Comparison of ENCODE assay signal across 21 mouse cellular contexts in genomic region chr11:3909236-3909635, GRCm38 (mm10). TPM values are rescaled to one million over a fixed set of nuclear protein-coding genes. Genes with fewer than 3 reads are reported as not detected.
A peak's percentile ranks its signal among the peaks of the same experiment; 100 is the strongest.
DNase-seq lines count a peak whose midpoint lies in the region; ATAC-seq and TF ChIP-seq lines count a peak whose summit lies in the region.
"Had no signal": no experiment of that assay in that cellular context is flagged by ENCODE, and none has a peak within 500 bp of the region (broad histone marks: within the 10 kb centered on the region; RNA-seq: fewer than 3 reads in every experiment).

No protein-coding gene starts in this region.

- no peak for TF ChIP-seq CTCF in midbrain, postnatal 0 days (IDR thresholded peaks at IDR 0.05)
- TF ChIP-seq CTCF in cortical plate, adult 2 months (IDR thresholded peaks at IDR 0.05; ENCODE audit: extremely low read depth, insufficient read depth, low read length): no peak

- no peak for TF ChIP-seq POLR2A in cortical plate, adult 2 months (IDR thresholded peaks at IDR 0.05; ENCODE audit: extremely low read depth, insufficient read depth, low read length)

- H3K9ac ChIP-seq in hindbrain, embryonic 16.5 days (ENCODE audit: low read depth, low read length): no peak overlapping the region
- no peak overlapping the region for H3K9ac ChIP-seq in hindbrain, embryonic 14.5 days
- no peak overlapping the region for H3K9ac ChIP-seq in midbrain, postnatal 0 days (replicated peaks; ENCODE audit: low read length, poor library complexity, severe bottlenecking)
- H3K9ac ChIP-seq in midbrain, embryonic 16.5 days (ENCODE audit: low read depth, low read length): no peak overlapping the region
- H3K9ac ChIP-seq: limb, embryonic 12.5 days; liver, postnatal 0 days had no signal

- H3K27ac ChIP-seq in hindbrain, embryonic 16.5 days (ENCODE audit: low read depth, low read length): no peak overlapping the region
- H3K27ac ChIP-seq in hindbrain, embryonic 14.5 days: no peak overlapping the region
- H3K27ac ChIP-seq in midbrain, postnatal 0 days (ENCODE audit: low read depth, low read length): no peak overlapping the region
- H3K27ac ChIP-seq in midbrain, embryonic 16.5 days (ENCODE audit: low read length): no peak overlapping the region
- H3K27ac ChIP-seq in cortical plate, adult 2 months (ENCODE audit: insufficient read depth, low read length): 0 out of 2 replicates have a peak overlapping the region, but pooled peaks have one; percentile 10
- H3K27ac ChIP-seq: kidney, postnatal 0 days; limb, embryonic 12.5 days; macrophage had no signal

- 94% methylated on average over 4 of the region's 4 CpGs for WGBS in hindbrain, embryonic 16.5 days
- WGBS in hindbrain, embryonic 14.5 days: 92% methylated on average over 4 of the region's 4 CpGs
- 87% methylated on average over 4 of the region's 4 CpGs for WGBS in midbrain, postnatal 0 days
- WGBS in midbrain, embryonic 16.5 days: 93% methylated on average over 4 of the region's 4 CpGs

- no peak for DNase-seq in hindbrain, embryonic 14.5 days (ENCODE audit: low spot score)
- no peak for DNase-seq in midbrain, postnatal 0 days (ENCODE audit: low spot score)
- no peak for DNase-seq in adrenal gland, postnatal 4 days (ENCODE audit: low spot score in 2 of 2)
- no peak for DNase-seq in testis, postnatal 14 days (ENCODE audit: low spot score)
- DNase-seq: adrenal gland, postnatal 25 days; cerebellum, adult 11 months; cerebellum, adult 9-11 months; heart, postnatal 4 days; kidney, adult 2 months; liver, postnatal 0 days had no signal

- H3K4me3 ChIP-seq in hindbrain, embryonic 16.5 days (ENCODE audit: low read length): no peak overlapping the region
- no peak overlapping the region for H3K4me3 ChIP-seq in hindbrain, embryonic 14.5 days (replicated peaks; ENCODE audit: low read length)
- H3K4me3 ChIP-seq in midbrain, postnatal 0 days (ENCODE audit: low read depth, low read length): no peak overlapping the region
- no peak overlapping the region for H3K4me3 ChIP-seq in midbrain, embryonic 16.5 days (ENCODE audit: low read depth, low read length)
- H3K4me3 ChIP-seq in cortical plate, adult 2 months (ENCODE audit: insufficient read depth, low read length): no peak overlapping the region
- H3K4me3 ChIP-seq: limb, embryonic 12.5 days had no signal

- peaks cover 3% of the 10 kb centered on the region; the same call in 1 of the 2 replicates for H3K36me3 ChIP-seq in hindbrain, embryonic 16.5 days (ENCODE audit: control insufficient read depth, insufficient read depth, low read length)
- peaks cover 19% of the 10 kb centered on the region for H3K36me3 ChIP-seq in hindbrain, embryonic 14.5 days (replicated peaks; ENCODE audit: control insufficient read depth, insufficient read depth)
- peaks cover 20% of the 10 kb centered on the region; the same call in 1 of the 2 replicates for H3K36me3 ChIP-seq in midbrain, postnatal 0 days (ENCODE audit: insufficient read depth, low read length)
- H3K36me3 ChIP-seq in midbrain, embryonic 16.5 days (ENCODE audit: control insufficient read depth, insufficient read depth, low read length): peaks cover 8% of the 10 kb centered on the region
- H3K36me3 ChIP-seq: limb, embryonic 12.5 days had no signal

- no peak for ATAC-seq in hindbrain, embryonic 16.5 days
- ATAC-seq in hindbrain, embryonic 14.5 days (ENCODE audit: low FRiP score): no peak
- ATAC-seq in midbrain, postnatal 0 days (ENCODE audit: low FRiP score): no peak
- ATAC-seq in midbrain, embryonic 16.5 days: no peak
- ATAC-seq: inflammation-experienced regulatory T-cells, adult 6 months; liver, postnatal 0 days; lung, postnatal 0 days had no signal

- H3K4me1 ChIP-seq in hindbrain, embryonic 16.5 days (ENCODE audit: control insufficient read depth, insufficient read depth, low read depth, low read length): peaks cover 46% of the 10 kb centered on the region
- peaks cover 41% of the 10 kb centered on the region for H3K4me1 ChIP-seq in hindbrain, embryonic 14.5 days (replicated peaks; ENCODE audit: control insufficient read depth, insufficient read depth, low read length)
- H3K4me1 ChIP-seq in midbrain, postnatal 0 days (ENCODE audit: insufficient read depth, low read length): peaks cover 32% of the 10 kb centered on the region
- H3K4me1 ChIP-seq in midbrain, embryonic 16.5 days (ENCODE audit: control insufficient read depth, insufficient read depth, low read length): peaks cover 45% of the 10 kb centered on the region
- H3K4me1 ChIP-seq in cortical plate, adult 2 months (ENCODE audit: control insufficient read depth, insufficient read depth, low read length): peaks cover 19% of the 10 kb centered on the region

- no peaks in the 10 kb centered on the region for H3K27me3 ChIP-seq in hindbrain, embryonic 16.5 days (replicated peaks; ENCODE audit: control insufficient read depth, insufficient read depth, low read length)
- H3K27me3 ChIP-seq in hindbrain, embryonic 14.5 days (ENCODE audit: control insufficient read depth, insufficient read depth, low read length): no peaks in the 10 kb centered on the region
- H3K27me3 ChIP-seq in midbrain, postnatal 0 days (ENCODE audit: insufficient read depth, low read length): no peaks in the 10 kb centered on the region
- no peaks in the 10 kb centered on the region for H3K27me3 ChIP-seq in midbrain, embryonic 16.5 days (ENCODE audit: control insufficient read depth, insufficient read depth, low read depth, low read length)

- no peaks in the 10 kb centered on the region for H3K9me3 ChIP-seq in hindbrain, embryonic 16.5 days (ENCODE audit: control insufficient read depth, low read length)
- H3K9me3 ChIP-seq in hindbrain, embryonic 14.5 days (ENCODE audit: control insufficient read depth, low read length): no peaks in the 10 kb centered on the region
- H3K9me3 ChIP-seq in midbrain, postnatal 0 days (ENCODE audit: low read length): no peaks in the 10 kb centered on the region
- H3K9me3 ChIP-seq in midbrain, embryonic 16.5 days (replicated peaks; ENCODE audit: control insufficient read depth, low read length, poor library complexity, severe bottlenecking): no peaks in the 10 kb centered on the region
- H3K9me3 ChIP-seq: limb, embryonic 12.5 days had no signal

- peak overlapping the region; percentile 25 for H3K4me2 ChIP-seq in hindbrain, embryonic 16.5 days (ENCODE audit: low read length)
- no peak overlapping the region for H3K4me2 ChIP-seq in hindbrain, embryonic 14.5 days (replicated peaks)
- 0 out of 2 replicates have a peak overlapping the region, but pooled peaks have one; percentile 12 for H3K4me2 ChIP-seq in midbrain, postnatal 0 days (ENCODE audit: low read depth, low read length, poor library complexity, severe bottlenecking)
- H3K4me2 ChIP-seq in midbrain, embryonic 16.5 days (ENCODE audit: low read length): no peak overlapping the region
- H3K4me2 ChIP-seq: limb, embryonic 12.5 days; liver, embryonic 11.5 days; midbrain, embryonic 11.5 days had no signal

RNA-seq across cellular contexts. Expression of gene Slc35e4, which starts 5.2 kb away (rescaled TPM):
- polyA plus RNA-seq in hindbrain, embryonic 16.5 days (2015; fragmentation: Nextera tagmentation; extraction: Ambion mirVana): 20.5 and 22.2 TPM in 2 replicates
- 11.2 and 14.2 TPM in 2 replicates for polyA plus RNA-seq in hindbrain, embryonic 14.5 days (2014; fragmentation: Nextera tagmentation; extraction: Ambion mirVana)
- total RNA-seq in midbrain, postnatal 0 days (2014; rRNA removed): 48.2 and 56.5 TPM in 2 replicates
- 27.3 and 27.4 TPM in 2 replicates for polyA plus RNA-seq in midbrain, postnatal 0 days (2015; fragmentation: Nextera tagmentation; extraction: Ambion mirVana)
- 17.4 and 20.7 TPM in 2 replicates for polyA plus RNA-seq in midbrain, embryonic 16.5 days (2015; fragmentation: Nextera tagmentation; extraction: Ambion mirVana)
- 20.7 and 21.7 TPM in 2 replicates for polyA plus RNA-seq in cortical plate, adult 2 months (2012; rRNA removed)
- total RNA-seq in adrenal gland, postnatal 4 days (2021): 1 to 10 TPM; 5.8 to 7.8 TPM

RNA-seq across cellular contexts. Expression of gene Dusp18, which starts 14.2 kb away (rescaled TPM):
- 30.0 and 30.5 TPM in 2 replicates for polyA plus RNA-seq in hindbrain, embryonic 16.5 days (2015; fragmentation: Nextera tagmentation; extraction: Ambion mirVana)
- polyA plus RNA-seq in hindbrain, embryonic 14.5 days (2014; fragmentation: Nextera tagmentation; extraction: Ambion mirVana): 29.2 and 30.2 TPM in 2 replicates
- 20.7 and 23.7 TPM in 2 replicates for total RNA-seq in midbrain, postnatal 0 days (2014; rRNA removed)
- polyA plus RNA-seq in midbrain, postnatal 0 days (2015; fragmentation: Nextera tagmentation; extraction: Ambion mirVana): 20.5 and 24.1 TPM in 2 replicates
- polyA plus RNA-seq in midbrain, embryonic 16.5 days (2015; fragmentation: Nextera tagmentation; extraction: Ambion mirVana): 43.5 and 48.4 TPM in 2 replicates
- polyA plus RNA-seq in cortical plate, adult 2 months (2012; rRNA removed): 19.3 and 19.4 TPM in 2 replicates
- total RNA-seq in adrenal gland, postnatal 4 days (2021): 1 to 10 TPM; 6.2 to 6.5 TPM

RNA-seq across cellular contexts. Expression of gene 4921536K21Rik, which starts 14.3 kb away (rescaled TPM):
- 0.62 and 0.88 TPM in 2 replicates for polyA plus RNA-seq in hindbrain, embryonic 16.5 days (2015; fragmentation: Nextera tagmentation; extraction: Ambion mirVana)
- 0.13 and 0.28 TPM in 2 replicates for polyA plus RNA-seq in hindbrain, embryonic 14.5 days (2014; fragmentation: Nextera tagmentation; extraction: Ambion mirVana)
- 0.49 and 0.61 TPM in 2 replicates for total RNA-seq in midbrain, postnatal 0 days (2014; rRNA removed)
- polyA plus RNA-seq in midbrain, postnatal 0 days (2015; fragmentation: Nextera tagmentation; extraction: Ambion mirVana): 0.28 and 0.41 TPM in 2 replicates
- polyA plus RNA-seq in midbrain, embryonic 16.5 days (2015; fragmentation: Nextera tagmentation; extraction: Ambion mirVana): 0.80 and 0.87 TPM in 2 replicates
- 0.25 and 0.29 TPM in 2 replicates for polyA plus RNA-seq in cortical plate, adult 2 months (2012; rRNA removed)
- total RNA-seq in adrenal gland, postnatal 4 days (2021): under 1 TPM; 0.56 to 0.62 TPM
- total RNA-seq: common myeloid progenitor, adult 5-6 weeks had no signal
- polyA plus RNA-seq: inflammation-experienced regulatory T-cells, adult 6 months; liver, embryonic 11.5 days; liver, postnatal 0 days had no signal

RNA-seq across cellular contexts. Expression of gene Tcn2, which starts 22.7 kb away (rescaled TPM):
- polyA plus RNA-seq in hindbrain, embryonic 16.5 days (2015; fragmentation: Nextera tagmentation; extraction: Ambion mirVana): 29.9 and 30.8 TPM in 2 replicates
- 31.0 and 31.4 TPM in 2 replicates for polyA plus RNA-seq in hindbrain, embryonic 14.5 days (2014; fragmentation: Nextera tagmentation; extraction: Ambion mirVana)
- 20.9 and 28.8 TPM in 2 replicates for total RNA-seq in midbrain, postnatal 0 days (2014; rRNA removed)
- polyA plus RNA-seq in midbrain, postnatal 0 days (2015; fragmentation: Nextera tagmentation; extraction: Ambion mirVana): 22.0 and 27.0 TPM in 2 replicates
- 19.5 and 20.8 TPM in 2 replicates for polyA plus RNA-seq in midbrain, embryonic 16.5 days (2015; fragmentation: Nextera tagmentation; extraction: Ambion mirVana)
- 32.0 and 33.7 TPM in 2 replicates for polyA plus RNA-seq in cortical plate, adult 2 months (2012; rRNA removed)
- total RNA-seq in adrenal gland, postnatal 4 days (2021): 100 to 1,000 TPM; 102 to 141 TPM

RNA-seq across cellular contexts. Expression of gene Osbp2, which starts 45.5 kb away (rescaled TPM):
- polyA plus RNA-seq in hindbrain, embryonic 16.5 days (2015; fragmentation: Nextera tagmentation; extraction: Ambion mirVana): 34.8 and 36.2 TPM in 2 replicates
- 23.8 and 27.9 TPM in 2 replicates for polyA plus RNA-seq in hindbrain, embryonic 14.5 days (2014; fragmentation: Nextera tagmentation; extraction: Ambion mirVana)
- 67.2 and 96.0 TPM in 2 replicates for total RNA-seq in midbrain, postnatal 0 days (2014; rRNA removed)
- 51.8 and 52.5 TPM in 2 replicates for polyA plus RNA-seq in midbrain, postnatal 0 days (2015; fragmentation: Nextera tagmentation; extraction: Ambion mirVana)
- polyA plus RNA-seq in midbrain, embryonic 16.5 days (2015; fragmentation: Nextera tagmentation; extraction: Ambion mirVana): 35.7 and 40.9 TPM in 2 replicates
- 129 and 131 TPM in 2 replicates for polyA plus RNA-seq in cortical plate, adult 2 months (2012; rRNA removed)
- 1 to 10 TPM; 2.4 to 2.5 TPM for total RNA-seq in adrenal gland, postnatal 4 days (2021)
- total RNA-seq: common myeloid progenitor, adult 5-6 weeks had no signal
- polyA plus RNA-seq: inflammation-experienced regulatory T-cells, adult 6 months; liver, postnatal 0 days had no signal

Comparison
In these comparisons a context has a peak if more than half of its experiments do, and no peak if none do; other contexts are left out.
1. H3K4me2 ChIP-seq: peak in hindbrain, embryonic 16.5 days (single experiment) and midbrain, postnatal 0 days (single experiment); none in hindbrain, embryonic 14.5 days (single experiment) and midbrain, embryonic 16.5 days (single experiment).